Mouse (Mus musculus): Measurements from ENCODE around the gene Gm20835.
"Not testable (repeated sequence)": the region's sequence is repeated elsewhere in the genome, so short reads cannot be mapped to it uniquely, and the experiment has no call there.

Gene Gm20835

GRCm38 (mm10) chrY:36735190-36735589 lies at the start of gene Gm20835:
Gene Gm20835 (minus strand): TSS chrY:36735290.
- not testable (repeated sequence) for DNase-seq (ENCODE audit: low spot score)
